Mouse (Mus musculus): ENCODE data around the gene Prdm11.

Prdm11 gene

GRCm38 (mm10) chr2:93007967-93008685 is 37.8 kb downstream of the Prdm11 start:
- peak; percentile 54 for DNase-seq

DNA sequence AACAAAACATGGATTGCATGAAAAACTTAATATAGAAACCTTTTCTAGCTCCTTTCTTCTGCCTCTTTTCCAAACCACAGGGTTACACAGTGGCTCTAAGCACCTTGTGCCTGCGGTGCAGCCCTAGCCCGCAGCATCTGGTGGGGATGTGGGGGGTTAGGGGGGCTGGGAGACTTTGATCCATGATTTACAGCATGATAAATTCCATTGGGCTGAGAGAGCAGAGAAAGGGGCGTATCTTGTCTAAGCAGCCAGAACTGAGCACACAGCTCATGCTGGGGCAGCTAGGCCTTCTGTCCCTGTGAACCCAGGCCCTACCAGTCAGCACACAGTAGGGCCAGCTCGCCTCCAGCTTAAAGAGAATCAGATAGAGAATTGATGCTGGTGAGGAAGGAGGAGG is 40.9 kb downstream of the Prdm11 start:
- DNase-seq, result no peak

- no peak for DNase-seq
Measured at GRCm38 (mm10) chr2:92991976-92992375, 54.0 kb downstream of the Prdm11 start.

DNA sequence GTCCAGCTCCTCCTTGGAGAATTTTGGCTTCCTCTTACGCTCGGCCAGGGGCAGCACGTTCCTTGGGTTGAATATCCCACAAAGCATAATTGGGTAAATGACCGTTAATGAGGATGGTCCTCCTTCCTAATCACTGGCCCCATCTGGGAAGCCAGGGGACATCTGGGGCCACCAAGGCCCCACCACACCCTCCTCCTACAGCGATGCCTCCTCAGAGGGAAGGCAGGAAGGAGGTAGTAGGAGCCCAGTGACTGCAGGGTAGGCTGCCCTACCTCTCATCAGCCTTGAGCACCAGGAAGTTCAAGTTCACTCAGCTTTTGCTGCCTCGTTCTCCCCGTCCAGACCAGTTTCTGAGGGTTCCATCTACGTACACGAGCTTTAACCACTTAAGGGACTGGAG is 56.4 kb downstream of the Prdm11 start:
- DNase-seq, result no peak

DNA sequence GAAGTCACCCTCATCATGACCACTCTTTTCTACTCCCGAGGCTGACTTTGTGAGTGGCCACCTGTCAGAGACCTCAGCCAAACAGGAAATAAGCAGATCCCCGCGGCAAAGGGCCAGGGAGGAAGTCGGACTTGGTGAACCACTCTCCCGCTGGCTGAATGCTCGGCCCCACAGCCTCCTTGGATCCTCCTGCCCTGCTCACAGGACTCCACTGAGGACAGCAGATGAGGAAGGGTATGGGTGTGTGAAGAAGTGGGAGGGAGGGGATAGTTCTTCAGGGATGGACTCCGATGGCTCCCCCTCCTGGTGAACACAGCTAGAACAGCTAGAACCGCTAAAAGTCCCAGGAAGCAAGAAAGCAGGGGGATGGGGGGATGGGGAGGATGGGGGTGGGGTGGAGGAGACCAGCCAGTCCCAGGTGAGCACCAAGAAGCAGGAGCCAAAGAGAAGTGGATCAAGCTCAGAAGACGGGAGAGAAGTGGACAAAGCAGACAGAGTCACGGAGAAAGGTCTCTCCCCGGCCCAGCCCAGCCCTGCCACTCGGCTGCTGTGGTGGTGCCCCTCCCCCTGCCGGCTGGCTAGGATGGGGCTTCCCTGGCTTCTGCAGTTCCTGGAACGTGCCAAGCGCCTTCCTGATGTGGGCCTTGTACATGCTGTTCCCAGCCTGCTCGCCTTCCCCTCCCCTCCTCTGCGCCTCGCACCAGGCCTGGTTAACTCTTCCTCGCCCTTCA is 57.9 kb downstream of the Prdm11 start:
- peak; percentile 61 for DNase-seq

DNA sequence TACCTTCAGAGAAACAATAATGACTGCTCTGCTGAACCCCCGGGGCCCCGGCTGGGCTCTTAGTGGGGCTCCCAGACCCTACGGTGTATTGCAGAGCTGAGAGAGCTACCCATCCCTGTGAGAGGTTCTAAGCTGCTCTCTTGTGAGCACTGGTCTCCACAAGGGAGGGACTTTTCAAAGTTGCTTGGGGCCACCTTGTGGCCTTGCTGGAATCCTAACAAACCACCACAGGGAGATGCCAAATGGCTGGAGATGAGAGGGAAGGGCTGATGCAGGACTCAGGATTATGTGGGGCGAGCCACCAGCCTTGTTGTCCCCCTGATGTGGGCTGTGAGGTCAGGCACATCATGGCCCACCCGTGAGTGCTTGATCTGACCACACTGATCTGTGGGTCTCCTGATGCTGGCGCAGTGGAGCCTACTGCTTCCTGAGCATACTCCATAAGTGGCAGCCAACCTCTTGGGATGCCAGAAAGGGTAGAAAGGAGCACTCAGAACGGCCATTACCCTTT is 58.8 kb downstream of the Prdm11 start:
- DNase-seq, result no peak

- peak; percentile 51 for DNase-seq
Measured at GRCm38 (mm10) chr2:92985600-92985999, 60.4 kb downstream of the Prdm11 start.

DNA sequence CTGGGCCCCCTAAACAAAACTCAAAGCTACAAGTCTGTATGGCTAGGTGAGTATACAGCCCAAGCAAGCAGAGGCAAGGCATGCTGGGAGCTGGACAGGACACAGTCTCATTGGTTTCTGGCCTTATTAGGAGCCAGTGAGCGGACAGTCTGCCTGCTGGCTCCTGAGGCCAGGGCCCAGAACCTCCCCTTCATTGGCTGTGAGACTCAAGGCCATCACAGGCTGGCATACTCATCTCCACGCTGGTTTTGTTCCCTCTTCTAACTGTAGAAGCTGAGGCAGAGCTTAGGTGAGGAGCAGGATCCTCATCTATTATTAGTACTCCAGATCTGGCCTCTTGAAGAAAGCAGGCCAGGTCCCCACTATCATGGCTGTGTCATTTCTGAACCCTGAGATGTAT is 60.8 kb downstream of the Prdm11 start:
- no peak for DNase-seq

- no peak for DNase-seq
Measured at GRCm38 (mm10) chr2:92984321-92985108, 61.5 kb downstream of the Prdm11 start.

- DNase-seq, result peak; percentile 67
Measured at GRCm38 (mm10) chr2:92983273-92983620, 62.7 kb downstream of the Prdm11 start.

- DNase-seq, result no peak
Measured at GRCm38 (mm10) chr2:92982591-92983272, 63.2 kb downstream of the Prdm11 start.

GRCm38 (mm10) chr2:92980165-92980564 is 65.8 kb downstream of the Prdm11 start:
- peak; percentile 61 for DNase-seq

GRCm38 (mm10) chr2:92975031-92975790 is 70.8 kb downstream of the Prdm11 start:
- no peak for DNase-seq

GRCm38 (mm10) chr2:92973646-92974045 is 72.3 kb downstream of the Prdm11 start:
- no peak for DNase-seq

DNA sequence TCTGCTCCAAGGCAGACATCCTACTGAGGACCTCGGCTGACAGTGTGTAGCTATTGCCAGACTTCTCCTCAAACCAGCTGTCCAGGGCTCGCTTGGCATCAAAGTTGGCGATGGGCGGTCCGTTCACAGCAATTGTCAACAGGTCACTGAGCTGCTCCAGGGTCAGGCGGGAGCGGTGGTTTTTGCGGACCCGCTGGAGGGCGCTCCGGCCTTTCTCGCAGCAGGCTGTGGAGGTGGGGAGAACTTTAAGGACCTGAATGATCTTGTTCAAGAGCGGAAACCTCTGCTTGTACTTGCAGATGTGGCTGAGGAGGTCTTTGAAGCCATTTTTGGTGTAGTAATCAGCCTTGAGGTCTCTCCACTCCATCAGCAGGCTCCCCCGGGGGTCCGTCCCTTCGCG is 73.9 kb downstream of the Prdm11 start:
- DNase-seq, result no peak

DNA sequence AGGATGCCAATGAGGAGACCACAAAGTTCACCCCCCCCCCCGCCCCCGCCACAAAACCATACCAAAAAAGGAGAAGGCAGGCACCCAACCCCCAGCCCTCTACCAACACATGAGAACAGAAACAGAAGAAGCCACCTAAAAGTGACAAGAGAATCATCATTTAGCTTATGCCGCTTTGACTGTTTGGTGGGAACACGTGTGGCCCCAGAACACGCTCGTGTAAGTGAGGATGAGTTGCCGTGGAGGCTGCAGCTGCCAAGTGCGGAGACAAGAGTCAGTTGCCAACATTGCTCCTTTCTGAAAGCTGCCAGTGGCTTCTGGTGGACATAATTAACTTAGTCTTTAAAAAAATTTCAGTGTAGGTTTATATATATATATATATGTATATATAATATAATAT is 74.4 kb downstream of the Prdm11 start:
- DNase-seq, result no peak

- DNase-seq, result no peak
Measured at GRCm38 (mm10) chr2:92971069-92971468, 74.9 kb downstream of the Prdm11 start.

- DNase-seq, result no peak
Measured at GRCm38 (mm10) chr2:92967839-92968166, 78.2 kb downstream of the Prdm11 start.

- DNase-seq, result no peak
Measured at GRCm38 (mm10) chr2:92967032-92967838, 78.7 kb downstream of the Prdm11 start.

DNA sequence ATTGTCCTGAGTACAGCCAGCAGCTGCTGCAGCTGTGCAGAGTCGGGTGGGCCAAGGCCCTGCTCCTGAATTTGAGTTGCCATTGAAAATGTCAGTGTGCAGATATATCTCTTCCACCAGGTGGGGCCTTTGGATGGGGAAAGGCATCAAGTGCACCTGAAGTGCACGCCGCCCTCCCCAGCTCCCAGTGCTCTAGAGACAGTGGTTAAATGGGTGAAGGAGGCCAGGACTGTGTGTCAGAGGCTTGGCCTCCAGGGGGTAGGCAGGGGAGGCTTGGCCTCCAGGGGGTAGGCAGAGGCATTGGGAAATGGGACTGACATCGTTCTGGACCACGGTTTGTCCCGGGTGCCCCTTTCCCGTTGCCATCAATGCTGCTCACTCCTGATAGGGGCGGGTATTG is 79.7 kb downstream of the Prdm11 start:
- DNase-seq, result no peak

GRCm38 (mm10) chr2:92964345-92964744 is 81.6 kb downstream of the Prdm11 start:
- DNase-seq, result no peak

All from liver (tissue).